Mouse (Mus musculus): Measurements from ENCODE around the gene Tm6sf1.

DNA sequence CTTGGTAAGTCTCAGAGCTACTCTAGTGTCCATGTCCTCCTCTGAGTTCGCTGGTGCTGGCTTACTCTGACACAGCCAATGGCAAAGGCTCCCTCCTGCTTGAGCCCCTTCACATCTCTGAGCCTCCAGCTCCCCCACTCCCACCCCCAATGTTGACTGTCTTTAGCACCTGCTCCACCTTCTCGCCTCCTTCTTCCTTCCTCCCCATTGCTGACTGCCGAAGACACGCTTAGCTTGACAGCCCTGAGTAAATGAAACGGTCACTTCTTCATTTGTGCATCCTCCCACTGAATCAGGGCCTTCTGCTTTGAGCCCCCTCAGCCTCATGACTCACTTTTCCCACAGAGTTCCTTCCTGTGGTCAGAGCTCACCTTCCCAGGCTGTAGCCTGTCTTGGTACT, 2.2 kb downstream of the Tm6sf1 start:
- TF ChIP-seq CTCF (IDR thresholded peaks at IDR 0.05; ENCODE audit: extremely low read depth, insufficient read depth, insufficient read length, insufficient replicate concordance), result no peak
- TF ChIP-seq POLR2A (IDR thresholded peaks at IDR 0.05; ENCODE audit: low read depth, low read length), result no peak; the same call in none of the 2 replicates
